Mouse (Mus musculus): ENCODE measurements around the gene Galnt3.
A peak's percentile ranks its signal among the peaks of the same experiment; 100 is the strongest.

The Galnt3 gene

GRCm38 (mm10) chr2:66124591-66125271 lies at the start of gene Galnt3:
TSS of gene Galnt3 (minus strand) at chr2:66124994.
- DNase-seq (ENCODE audit: low spot score) = peak; percentile 51

DNA sequence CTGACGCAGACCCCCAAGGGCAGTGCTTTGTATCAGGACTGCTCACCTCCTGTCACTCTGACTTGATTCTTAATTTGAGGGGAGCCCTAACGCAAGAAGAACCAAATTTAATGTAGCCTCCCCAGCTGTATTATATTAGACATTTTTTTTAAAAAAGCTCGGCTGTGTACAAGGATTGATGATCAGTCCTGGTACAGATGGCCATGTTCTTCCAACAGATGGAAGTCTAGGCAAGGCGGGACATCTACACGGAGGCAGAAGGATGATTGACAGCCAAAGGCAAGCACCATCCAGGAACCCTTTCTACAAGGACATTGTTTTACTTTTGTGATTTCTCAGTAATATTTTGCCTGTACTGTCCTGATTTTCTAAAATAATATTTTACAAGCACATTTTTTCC lies 48.3 kb upstream of the Galnt3 start:
- DNase-seq (ENCODE audit: low spot score) = no peak

DNA sequence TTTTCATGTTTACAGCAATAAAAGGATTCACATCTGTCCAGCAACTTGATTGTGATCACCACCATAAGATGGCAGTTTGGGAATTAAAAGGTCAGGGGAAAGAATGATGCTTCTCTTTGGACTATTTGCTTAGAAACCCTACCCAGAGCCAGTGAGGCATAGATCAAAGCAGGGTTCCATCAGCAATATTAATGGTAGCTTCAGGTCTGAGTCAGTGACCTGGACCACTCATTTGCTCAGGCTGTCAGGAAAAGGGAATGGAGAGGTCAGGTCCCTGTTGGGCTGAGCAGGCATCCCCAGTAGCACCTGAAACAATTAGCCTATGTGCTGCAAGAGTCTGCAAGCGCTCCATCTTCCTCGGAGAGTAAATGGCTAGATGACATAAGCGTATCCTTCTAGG lies 46.8 kb upstream of the Galnt3 start:
- DNase-seq (ENCODE audit: low spot score) = peak; percentile 45

GRCm38 (mm10) chr2:66170721-66171120 lies 45.9 kb upstream of the Galnt3 start:
- no peak for DNase-seq (ENCODE audit: low spot score)

DNA sequence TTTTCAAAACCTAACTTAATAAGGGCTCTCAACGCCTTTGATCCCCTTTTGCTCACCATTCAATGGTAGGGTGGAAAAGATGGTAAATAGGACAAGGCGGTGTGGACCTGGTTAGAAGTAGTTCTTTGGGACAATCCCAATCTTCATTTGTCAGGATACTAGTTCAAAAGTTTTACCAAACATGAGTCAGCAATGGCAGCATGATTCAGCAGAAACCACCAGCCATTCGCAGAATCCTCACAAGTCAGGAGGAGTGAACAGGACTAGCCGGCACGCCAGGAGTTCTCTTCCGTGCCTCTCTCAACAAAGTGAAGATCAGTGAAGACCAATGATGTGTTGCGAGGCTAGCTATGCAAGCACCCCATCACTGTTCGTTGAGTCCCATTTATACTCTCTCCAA lies 40.2 kb upstream of the Galnt3 start:
- DNase-seq (ENCODE audit: low spot score) = no peak

- DNase-seq (ENCODE audit: low spot score) = no peak
Measured at GRCm38 (mm10) chr2:66158140-66158915, 33.5 kb upstream of the Galnt3 start.

- no peak for DNase-seq (ENCODE audit: low spot score)
Measured at GRCm38 (mm10) chr2:66151436-66151835, 26.6 kb upstream of the Galnt3 start.

DNA sequence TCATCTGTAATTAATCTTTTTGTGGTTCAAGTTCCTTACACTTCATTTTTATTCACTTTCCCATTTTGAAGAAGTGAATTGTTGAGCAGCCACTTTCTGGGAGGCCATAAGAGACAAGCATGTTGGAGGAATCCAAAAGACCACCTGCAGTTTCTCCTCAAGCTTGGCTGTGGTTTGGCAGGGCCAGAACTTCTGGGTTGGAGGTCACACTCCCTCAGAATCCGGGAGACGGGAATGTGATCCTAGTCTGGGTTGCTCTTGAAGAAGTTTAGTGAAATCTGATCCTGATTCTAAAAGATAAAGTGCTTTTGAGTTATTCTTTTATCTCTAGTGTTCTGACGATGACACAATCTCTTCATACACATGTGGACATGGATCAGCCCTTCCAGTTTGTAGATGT lies 25.7 kb upstream of the Galnt3 start:
- DNase-seq (ENCODE audit: low spot score) = no peak

DNA sequence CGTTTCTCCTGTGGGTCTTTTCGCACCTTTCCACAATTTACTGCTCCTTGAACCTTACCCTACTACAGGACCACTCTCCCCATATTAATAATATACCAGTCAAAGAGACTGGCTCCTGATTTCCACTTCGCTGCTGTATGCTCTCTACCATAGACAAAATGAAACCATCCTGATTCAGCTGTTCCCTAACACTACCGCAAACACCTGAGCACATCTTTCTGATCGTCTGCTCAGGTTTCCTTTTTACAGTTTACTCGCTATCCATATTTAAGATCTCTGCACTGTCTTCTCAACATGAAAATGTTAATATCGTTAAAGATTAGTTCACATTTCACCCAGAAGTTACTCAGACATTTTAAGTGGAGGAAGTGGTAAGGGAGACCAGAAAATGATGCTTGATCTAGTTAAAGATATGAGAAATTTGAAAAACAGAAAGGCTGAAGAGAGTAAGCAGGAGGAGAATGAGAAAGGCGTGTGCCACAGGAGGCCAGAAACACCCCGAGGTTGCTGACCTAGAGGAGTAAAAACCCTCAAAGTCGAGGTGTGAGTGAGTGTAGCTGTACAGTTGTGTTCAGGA lies 23.9 kb upstream of the Galnt3 start:
- no peak for DNase-seq (ENCODE audit: low spot score)

DNA sequence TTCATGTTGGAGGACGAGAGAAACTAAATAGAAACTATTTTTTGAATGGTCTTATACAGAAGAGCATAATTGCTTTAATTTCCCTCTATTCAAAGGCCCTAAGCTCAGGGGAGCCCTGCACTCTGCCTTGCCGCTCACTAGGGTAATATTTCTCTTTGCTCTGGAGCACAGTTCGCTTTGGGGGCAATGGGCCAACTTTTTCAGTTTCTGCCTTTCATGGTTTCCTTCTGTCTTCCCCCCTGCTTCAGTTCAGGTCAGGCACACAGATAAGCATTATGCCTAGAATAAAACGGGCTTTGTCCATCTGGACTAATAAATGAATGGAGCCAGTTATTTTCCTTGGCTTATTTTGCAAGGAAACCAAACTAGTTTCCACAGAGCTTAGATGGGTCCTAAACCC lies 21.7 kb upstream of the Galnt3 start:
- no peak for DNase-seq (ENCODE audit: low spot score)

DNA sequence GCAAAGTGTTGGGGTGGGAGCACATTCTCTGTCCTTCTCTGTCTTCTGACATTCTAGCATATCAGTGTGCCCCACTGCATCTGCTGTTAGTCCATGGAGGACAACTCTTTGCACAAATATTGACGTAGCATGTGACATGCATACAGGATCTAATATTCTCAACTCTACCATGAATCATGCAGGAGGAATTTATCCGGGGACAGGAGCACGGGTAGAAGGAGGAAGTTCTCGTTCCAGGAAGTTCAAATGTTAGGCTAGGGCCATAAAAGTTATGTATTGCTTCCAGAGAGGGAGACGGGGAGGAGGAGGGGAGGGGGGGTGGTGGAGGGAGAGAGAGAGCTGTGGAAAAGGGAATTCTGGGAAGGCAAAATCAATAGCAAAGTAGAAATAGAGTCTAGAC lies 20.0 kb upstream of the Galnt3 start:
- DNase-seq (ENCODE audit: low spot score) = no peak

GRCm38 (mm10) chr2:66143284-66143683 lies 18.5 kb upstream of the Galnt3 start:
- no peak for DNase-seq (ENCODE audit: low spot score)

- DNase-seq (ENCODE audit: low spot score) = no peak
Measured at GRCm38 (mm10) chr2:66142711-66143110, 17.9 kb upstream of the Galnt3 start.

- DNase-seq (ENCODE audit: low spot score) = no peak
Measured at GRCm38 (mm10) chr2:66142268-66142667, 17.5 kb upstream of the Galnt3 start.

DNA sequence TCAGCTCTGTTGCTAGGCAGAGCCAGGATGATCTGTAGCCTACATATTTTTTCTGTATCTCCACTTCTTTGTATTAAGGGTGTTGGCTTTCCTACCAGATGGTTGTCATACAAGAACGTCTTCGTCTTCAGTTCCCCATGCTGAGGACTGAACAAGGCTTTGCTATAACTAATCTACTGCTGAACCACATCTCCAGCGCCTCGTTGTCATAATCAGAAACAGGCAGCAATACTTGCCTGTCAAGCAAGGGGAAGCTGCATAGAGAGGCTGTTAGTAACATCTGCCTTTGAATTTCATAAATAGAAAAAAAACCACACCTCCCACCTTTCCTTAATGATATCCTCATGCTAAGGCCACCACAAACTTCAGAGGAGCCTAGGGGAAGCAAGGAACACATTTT lies 15.5 kb upstream of the Galnt3 start:
- peak; percentile 7 for DNase-seq (ENCODE audit: low spot score)

DNA sequence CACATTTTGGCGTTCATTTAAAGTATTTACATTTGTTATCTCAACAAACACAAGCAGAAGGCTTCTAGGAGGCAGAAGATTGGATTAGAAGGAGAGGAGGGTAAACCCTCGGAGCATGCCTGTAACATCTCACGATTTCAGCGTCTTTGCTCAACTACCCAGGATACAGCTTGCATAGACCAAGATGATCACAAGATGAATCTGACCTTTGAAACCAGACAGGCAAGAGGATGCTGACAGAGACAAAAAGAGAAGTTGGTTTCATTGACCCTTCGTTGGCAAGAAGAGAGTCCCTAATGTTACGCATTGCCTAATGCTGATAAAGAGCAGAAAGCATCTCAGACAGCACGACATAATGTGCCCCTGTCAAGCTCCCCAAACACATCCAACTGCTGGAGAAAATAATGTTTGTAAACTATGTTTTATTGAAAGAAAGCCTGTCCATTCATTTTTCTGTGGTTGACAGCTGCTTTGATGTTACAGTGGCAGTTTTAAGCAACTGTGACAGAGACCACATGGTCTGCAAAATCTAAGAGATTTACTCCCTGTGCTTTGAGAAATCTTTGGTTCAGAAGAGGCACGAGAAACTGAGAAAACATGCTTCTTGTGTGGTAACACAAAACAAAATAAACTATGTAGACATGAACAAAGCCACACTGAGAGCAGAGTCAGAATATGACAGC lies 7.2 kb upstream of the Galnt3 start:
- no peak for DNase-seq (ENCODE audit: low spot score)

DNA sequence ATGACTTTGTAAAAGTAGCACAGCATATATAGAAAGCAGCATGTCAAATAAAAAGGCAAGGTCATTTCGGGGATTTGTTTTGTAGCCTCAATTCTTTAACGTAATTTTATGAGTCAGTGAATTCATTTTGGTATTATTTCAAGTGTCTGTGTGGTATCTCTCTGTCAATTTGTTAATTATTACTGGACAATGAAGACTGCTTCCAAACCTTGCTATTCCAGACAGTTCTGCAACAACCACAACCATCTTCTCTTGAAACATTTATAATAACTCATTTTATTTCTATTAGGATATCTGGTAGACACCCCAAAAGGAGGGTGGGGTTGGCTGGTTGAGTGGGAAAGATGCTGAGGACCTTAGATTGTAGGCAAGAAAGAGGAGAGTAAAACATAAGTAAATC lies 4.1 kb upstream of the Galnt3 start:
- no peak for DNase-seq (ENCODE audit: low spot score)

DNA sequence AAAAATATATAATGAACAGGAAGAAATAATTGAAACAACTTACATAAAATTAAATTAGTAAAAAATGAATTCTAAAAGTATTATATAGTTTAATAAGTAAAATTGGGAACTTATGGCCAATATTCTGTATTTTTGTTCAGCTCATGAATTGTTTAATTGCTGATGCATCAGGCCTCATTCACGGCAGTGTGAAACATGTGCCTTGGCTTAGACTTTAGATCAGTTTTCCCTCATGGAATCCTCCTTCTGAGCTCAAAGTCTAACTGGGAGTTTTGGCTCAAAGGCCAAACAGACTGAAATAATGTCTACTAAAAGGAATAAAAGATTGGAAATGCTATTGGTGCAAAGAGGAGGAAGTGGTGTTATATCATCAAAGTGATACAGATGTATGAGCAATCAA lies 2.7 kb upstream of the Galnt3 start:
- DNase-seq (ENCODE audit: low spot score) = no peak

DNA sequence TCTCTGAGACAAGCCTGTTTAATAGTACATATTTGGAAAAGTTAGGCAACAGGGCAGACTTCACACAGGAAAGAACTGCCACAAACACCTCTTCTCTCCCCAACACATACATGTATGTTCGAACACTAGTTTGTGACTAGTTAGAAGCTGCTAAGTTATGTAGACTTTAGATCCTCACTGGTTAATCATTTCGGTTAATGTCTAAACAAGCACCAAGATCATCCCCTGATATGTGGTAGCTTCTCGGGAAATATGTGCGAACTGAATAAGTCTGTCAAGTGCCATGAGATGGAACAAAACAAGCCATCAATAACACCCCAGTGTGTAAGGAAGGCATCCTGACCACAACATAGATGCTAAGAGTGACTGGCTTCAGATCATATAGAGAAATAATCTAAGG lies 2.1 kb upstream of the Galnt3 start:
- no peak for DNase-seq (ENCODE audit: low spot score)

DNA sequence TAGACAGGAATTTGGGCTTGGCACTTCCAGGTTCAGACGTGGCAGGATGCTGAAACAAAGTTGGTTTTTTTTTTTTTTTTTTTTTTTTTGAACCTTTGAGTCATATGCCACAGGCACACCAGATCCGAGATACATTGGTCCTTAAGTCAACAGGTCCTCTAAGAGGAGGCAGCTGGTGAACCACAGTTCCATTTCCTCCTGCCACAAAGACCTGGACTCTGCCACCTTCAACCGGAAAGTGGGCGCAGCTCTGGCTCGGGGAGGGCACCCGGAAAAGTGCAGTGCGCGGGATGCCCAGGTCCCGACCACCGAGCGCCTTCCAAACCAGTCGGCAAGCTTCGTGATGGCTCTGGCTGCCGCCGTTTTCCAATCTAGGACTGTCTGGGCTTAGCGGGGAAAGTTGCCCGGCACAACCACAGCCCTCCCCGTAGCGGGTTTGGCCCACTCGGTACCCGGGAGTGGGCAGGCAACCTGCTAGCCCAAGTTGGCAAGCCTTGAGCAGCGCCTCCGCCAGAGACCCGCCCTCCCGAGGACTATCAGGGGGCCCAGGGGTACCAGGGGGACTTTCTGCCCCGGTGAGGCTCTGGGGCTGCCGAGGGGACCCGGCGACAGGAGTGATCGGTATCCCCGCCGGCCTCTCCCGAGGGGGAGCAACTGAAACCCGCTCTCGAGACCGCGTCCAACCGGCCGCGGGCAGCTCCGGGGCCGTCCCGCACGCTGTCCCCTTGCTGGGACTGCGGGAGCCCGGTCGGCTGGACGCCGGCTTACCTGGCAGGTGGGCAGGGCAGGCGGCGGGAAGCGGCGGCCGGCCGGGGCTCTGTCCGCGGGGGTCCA lies 821 bp downstream of the Galnt3 start:
- peak; percentile 32 for DNase-seq (ENCODE audit: low spot score)

- DNase-seq (ENCODE audit: low spot score) = no peak
Measured at GRCm38 (mm10) chr2:66117686-66118085, 7.1 kb downstream of the Galnt3 start.
